Mouse (Mus musculus): Measurements from ENCODE around the gene Dock2. TPM values are rescaled to one million over a fixed set of nuclear protein-coding genes. Genes with fewer than 3 reads are reported as not detected.

Dock2 gene
- total RNA-seq (2023; ENCODE audit: inconsistent age) = 357 to 417 TPM (median 405 TPM) in 4 replicates

DNA sequence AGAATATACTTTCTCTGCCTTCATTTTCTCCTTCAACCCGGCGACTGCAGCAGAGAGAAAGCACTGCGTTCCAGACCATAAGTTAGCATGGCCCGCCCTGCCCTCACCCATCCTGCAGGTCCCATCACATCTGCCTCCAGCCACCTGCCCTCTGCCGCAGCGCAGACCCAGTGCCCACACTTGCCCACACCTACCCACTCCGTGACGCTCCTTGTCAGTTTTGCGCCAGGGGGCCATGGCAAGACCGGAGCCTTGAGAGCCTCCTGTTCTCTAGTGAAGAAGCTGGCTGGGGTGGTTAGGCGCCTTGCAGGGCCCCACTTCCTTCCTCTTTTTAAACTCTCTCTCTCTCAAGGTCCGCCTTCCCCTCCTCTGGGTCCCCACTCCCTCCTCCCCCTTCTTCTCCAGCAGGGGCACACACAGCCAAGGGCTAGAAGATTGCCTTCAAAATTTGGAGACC, at the start of gene Dock2:
Dock2 (minus strand) TSS at position 306 of the 457 bp plus-strand sequence.

DNA sequence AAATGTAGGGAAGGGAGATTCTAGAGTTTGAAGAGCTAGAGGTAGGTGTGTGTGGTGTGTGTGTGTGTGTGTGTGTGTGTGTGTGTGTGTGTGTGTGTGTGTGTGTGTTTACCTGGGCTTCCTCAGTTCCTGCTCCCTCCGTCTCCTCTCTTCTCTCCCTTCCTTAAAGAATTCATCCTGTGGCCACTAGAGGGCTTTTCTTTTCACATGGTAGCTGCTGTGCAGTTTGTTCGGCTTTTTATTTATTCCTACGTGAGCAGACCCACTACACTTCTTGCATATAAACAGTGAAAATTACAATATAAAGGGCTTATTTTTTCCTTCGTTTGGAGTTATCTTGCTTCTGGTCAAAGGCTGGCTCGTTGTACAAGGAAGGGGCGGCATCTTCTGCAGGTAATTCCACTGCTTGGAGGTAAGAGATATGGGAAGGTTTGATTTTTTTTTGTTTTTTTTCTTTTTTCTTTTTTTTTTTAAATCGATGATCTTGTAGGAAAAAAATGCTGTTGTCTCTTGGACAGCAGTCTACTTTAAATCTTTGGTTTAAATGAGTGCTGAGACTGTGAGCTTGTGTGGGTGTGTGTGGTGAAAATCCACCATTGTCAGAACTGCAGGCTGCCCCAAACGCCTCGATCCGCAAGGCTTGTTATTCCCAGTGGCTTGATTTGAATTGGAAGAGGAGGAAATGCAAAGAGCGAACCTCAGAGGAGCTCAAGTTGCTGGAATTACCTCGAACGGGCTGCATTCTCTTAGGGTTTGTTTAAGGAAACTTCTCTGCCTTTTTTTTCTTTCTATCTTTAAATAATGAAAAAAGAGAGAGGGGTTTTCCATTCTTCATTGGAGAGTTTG, 468.9 kb downstream of the Dock2 start, which contains the start of gene Fam196b:
Fam196b (plus strand) TSS at position 289 of the 846 bp plus-strand sequence.

DNA sequence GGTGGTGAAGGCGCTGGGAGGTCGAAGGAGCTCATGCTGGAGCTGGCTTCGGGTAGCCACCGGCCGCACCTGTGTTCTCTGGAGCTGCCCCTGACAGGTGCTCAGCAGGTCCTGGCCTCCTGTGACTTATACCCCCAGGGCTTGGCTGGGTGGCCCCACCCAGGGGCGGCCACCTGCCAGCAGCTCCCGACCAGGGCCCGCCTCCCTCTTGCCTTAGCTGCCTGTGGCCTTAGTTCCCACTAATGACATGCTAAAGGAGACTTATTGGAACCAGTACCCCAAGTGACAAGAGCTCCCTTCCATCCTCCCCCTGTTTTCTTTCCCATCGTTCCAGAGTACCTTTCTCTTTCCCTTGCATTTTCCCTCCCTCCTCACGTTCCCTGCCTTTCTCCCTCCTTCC, 575.7 kb downstream of the Dock2 start, which contains the start of gene Foxi1:
Foxi1 (minus strand) TSS at position 101 of the 400 bp plus-strand sequence.

Other genes with a start within 250 kb of the Dock2 start
- 7.6 to 10.9 TPM (median 8.4 TPM) in 4 replicates for gene Spdl1, start 49.7 kb upstream of the Dock2 start, total RNA-seq (2023; ENCODE audit: inconsistent age)